Mouse (Mus musculus) frontal cortex, postnatal 36 days (tissue): ENCODE data around the gene Hist1h2bf.
"Not testable (repeated sequence)": the region's sequence is repeated elsewhere in the genome, so short reads cannot be mapped to it uniquely, and the experiment has no call there.

Source experiments
- DNase-seq, 2 experiments: peaks; one replicate each; pipeline ENCODE4 v3.0.0; 2022; ENCODE audit warnings: low spot score in 2 of 2

Gene Hist1h2bf

GRCm38 (mm10) chr13:23543965-23544786 lies 29.8 kb downstream of the Hist1h2bf start, which contains the start of gene Hist1h3f:
TSS of gene Hist1h3f (plus strand) at chr13:23544052.
- peak; percentile 75 to 89 for DNase-seq

- peak in 1 of 2 experiments; percentile 85 for DNase-seq
These were observed 30.9 kb downstream of the Hist1h2bf start, which contains the start of gene Hist1h2bh for GRCm38 (mm10) chr13:23542999-23543607. TSS of gene Hist1h2bh (minus strand) at chr13:23543392.

GRCm38 (mm10) chr13:23542225-23542980 lies 31.6 kb downstream of the Hist1h2bf start:
- not testable (repeated sequence) for DNase-seq

GRCm38 (mm10) chr13:23541497-23541896 lies 32.5 kb downstream of the Hist1h2bf start:
- DNase-seq, result no peak

GRCm38 (mm10) chr13:23539821-23540220 lies 34.2 kb downstream of the Hist1h2bf start:
- DNase-seq, result not testable (repeated sequence)

GRCm38 (mm10) chr13:23538249-23538648 lies 35.7 kb downstream of the Hist1h2bf start:
- no peak for DNase-seq

- DNase-seq, result no peak
These were observed 36.8 kb downstream of the Hist1h2bf start for GRCm38 (mm10) chr13:23537006-23537710.

- no peak for DNase-seq
These were observed 37.7 kb downstream of the Hist1h2bf start for GRCm38 (mm10) chr13:23536076-23536822.

GRCm38 (mm10) chr13:23535137-23536075 lies 38.6 kb downstream of the Hist1h2bf start, which contains the start of gene Hist1h3g:
TSS of gene Hist1h3g (plus strand) at chr13:23535422.
- DNase-seq, result peak; percentile 87 to 95

- DNase-seq, result no peak
These were observed 39.4 kb downstream of the Hist1h2bf start for GRCm38 (mm10) chr13:23534368-23535131.

GRCm38 (mm10) chr13:23533560-23534367 lies 40.2 kb downstream of the Hist1h2bf start, which contains the start of gene Hist1h2af:
TSS of gene Hist1h2af (plus strand) at chr13:23533906.
- peak; percentile 64 to 87 for DNase-seq

GRCm38 (mm10) chr13:23532262-23533075 lies 41.5 kb downstream of the Hist1h2bf start:
- DNase-seq, result no peak

GRCm38 (mm10) chr13:23530901-23531875 lies 42.8 kb downstream of the Hist1h2bf start, which contains the start of gene Hist1h4h:
TSS of gene Hist1h4h (plus strand) at chr13:23531050.
- DNase-seq, result peak; percentile 97 to 99

- DNase-seq, result peak; percentile 74 to 86
These were observed 43.7 kb downstream of the Hist1h2bf start for GRCm38 (mm10) chr13:23530181-23530900.
